Mouse (Mus musculus) retina, adult 2 months (tissue): ENCODE results near the gene Dgkz.
A peak's percentile ranks its signal among the peaks of the same experiment; 100 is the strongest.

Experiments
- DNase-seq: peaks from one replicate; pipeline ENCODE4 v3.0.0-alpha.2; 2012; ENCODE audit warnings: low read depth, low spot score

Dgkz gene

DNA sequence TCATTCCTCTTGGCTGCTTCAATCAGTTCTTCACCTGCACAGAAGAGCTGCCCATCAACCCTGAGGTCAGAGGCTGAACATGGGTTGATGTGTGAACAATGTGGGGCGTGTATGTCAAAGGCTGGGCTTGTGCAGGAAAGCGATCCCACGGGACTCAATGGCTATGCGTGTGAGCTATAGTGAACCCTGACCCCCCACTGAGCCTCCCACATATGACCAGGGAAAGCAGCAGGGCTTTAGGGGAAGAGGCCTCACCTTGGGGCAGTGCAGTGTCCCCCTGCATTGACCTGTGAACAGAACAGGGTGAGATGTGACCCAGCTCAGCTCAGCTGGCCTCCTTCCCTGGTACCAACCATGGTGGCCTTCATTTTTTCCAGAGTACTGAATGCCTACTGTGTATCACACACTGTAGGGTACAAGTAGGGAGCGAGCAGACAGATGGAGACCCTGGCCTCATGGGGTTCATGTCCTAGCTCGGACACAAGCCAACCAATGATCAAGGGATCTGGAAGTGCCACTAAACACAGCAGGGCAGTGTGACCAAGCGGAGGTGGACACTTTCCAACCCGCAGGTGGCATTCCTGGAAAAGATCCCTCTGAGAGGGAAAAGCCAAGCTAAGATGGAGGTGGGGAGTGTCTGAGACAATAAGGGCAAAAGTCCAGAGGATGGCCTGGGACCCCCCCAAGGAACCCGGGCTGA is 40.7 kb downstream of the Dgkz start:
- no peak for DNase-seq

DNA sequence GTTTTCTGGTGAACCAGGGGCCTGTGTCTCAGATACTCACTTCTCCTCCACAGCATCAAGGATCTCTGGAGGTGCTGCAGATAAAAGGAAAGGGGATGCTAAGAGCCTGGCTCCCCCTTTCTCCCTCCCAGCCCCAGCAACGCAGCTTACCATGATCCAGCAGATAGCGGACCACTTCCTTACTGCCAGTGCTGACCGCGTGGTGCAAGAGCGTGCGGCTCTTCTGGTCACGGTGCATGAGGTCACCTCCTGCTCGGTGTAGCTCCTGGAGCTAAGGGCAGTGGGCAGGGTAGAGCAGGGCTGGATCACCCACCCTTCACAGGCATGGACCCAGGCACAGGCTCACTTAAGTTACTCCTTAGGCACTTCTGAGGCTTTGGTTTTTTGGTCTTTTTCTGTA is 41.6 kb downstream of the Dgkz start:
- no peak for DNase-seq

DNA sequence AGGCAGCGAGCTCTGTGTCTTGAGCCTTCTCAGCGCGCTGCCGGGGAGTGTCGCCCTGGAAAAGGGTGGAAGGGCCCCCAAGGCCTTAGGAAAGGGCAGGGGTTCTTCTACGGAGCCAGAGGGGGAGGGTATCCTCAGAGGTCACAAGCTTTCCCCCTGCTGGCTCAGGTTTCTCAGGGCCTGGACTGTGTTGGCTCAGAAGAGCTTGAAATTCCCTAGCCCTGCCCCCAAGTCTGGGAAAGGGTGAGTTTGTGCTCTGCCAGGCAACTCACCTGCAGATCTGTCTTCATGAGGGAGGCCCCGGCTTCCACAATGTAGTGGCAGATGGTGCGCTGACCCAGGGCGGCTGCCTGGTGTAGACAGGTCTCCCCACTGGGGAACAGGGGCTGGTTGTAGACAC is 42.2 kb downstream of the Dgkz start:
- DNase-seq = no peak

DNA sequence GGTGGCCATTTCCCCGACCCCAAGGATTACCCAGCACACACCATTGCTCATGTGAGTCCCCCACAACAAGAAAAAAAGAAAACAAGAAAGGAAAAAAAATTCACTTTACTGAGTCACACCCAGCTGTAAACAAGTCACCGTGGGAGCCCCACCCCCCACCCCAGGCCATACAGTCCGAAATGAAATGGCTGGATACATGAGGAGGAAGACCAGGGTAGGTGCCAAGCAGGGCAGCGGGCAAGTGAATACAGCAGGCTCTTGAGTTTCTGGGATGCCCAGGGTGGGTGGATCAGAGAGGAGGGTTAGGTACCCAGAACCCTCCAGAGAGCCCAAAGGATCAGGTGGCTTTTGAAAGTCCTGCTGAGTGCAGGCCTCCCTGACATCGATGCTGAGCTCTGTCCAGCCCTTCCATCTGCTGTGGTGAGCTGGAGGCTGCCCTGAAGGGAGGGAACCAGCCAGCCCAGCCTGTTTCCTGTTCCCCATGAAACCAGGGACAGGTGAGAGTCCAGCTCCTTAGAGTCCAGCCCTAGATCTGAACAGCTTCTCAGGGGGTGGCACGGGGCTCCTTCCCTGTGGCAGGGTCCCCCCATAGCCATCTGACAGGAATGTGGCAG is 42.8 kb downstream of the Dgkz start:
- DNase-seq = no peak

DNA sequence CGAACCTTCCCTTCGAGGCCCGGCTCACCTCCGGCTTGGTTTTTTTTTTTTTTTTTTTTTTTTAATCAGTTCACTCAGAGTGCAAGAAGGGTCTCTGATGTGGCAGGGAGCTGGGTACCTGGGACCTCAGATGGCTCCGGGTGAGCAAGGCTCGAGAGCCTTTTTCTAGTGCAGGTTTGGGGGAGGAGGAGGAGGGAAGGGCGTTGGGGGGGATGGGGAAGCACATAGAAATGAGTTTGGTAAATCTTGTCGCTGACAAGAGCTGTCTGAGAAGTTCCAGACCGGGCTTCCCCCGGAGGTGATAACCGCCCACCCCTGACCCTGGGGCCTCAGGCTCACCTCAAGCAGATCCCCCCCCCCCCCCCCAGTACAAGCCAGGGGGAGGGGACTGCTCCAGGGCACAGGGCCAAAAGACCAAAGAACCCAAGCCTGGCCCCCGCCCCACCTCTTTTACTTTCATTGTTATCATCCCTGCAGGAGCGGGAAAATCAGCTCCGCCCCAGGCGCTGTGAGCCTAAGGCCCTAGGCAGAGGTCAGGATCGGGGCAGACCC is 43.4 kb downstream of the Dgkz start, which contains the start of gene Mdk:
Mdk (minus strand) TSS at position 138 of the 552 bp plus-strand sequence.
- no peak for DNase-seq

DNA sequence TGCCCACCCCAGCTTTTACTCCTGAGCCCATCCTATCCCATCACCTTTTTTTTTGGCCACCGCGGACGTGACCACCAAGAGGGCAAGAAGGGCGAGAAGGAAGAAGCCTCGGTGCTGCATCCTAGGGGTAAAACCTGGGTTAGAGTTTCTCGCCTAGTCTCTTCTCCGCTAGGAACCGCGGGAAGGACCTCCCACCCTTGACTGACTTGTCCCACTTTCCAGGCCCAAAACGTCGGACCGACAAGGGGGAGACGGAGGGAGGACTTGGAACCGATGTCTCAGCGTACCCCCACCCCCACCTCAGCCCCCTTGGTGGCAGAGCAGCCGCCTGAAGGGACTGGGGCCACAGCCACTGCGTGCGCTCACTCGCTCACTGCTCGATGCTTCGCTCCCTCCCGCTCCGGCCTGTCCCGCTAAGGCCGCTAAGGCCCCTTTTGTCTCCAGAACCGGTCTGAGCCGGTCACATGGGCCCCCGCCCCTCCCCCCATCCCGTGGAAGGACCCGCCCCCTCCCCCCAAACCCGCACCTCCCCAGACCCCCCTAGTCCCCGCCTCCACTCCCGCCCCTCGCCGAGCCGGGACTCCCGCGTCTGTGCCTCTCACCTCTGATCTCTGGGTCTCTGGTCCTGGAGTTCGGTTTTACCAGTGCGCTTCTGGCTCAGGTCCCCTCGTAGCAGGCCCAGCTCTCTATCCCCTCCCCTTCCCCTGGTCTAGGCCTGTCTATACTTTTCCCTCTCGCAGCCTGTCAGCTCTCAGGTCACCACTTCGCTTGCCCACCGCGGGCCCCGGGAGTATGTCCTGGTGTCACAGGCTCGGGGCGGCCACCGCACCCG is 44.1 kb downstream of the Dgkz start:
- DNase-seq = no peak

DNA sequence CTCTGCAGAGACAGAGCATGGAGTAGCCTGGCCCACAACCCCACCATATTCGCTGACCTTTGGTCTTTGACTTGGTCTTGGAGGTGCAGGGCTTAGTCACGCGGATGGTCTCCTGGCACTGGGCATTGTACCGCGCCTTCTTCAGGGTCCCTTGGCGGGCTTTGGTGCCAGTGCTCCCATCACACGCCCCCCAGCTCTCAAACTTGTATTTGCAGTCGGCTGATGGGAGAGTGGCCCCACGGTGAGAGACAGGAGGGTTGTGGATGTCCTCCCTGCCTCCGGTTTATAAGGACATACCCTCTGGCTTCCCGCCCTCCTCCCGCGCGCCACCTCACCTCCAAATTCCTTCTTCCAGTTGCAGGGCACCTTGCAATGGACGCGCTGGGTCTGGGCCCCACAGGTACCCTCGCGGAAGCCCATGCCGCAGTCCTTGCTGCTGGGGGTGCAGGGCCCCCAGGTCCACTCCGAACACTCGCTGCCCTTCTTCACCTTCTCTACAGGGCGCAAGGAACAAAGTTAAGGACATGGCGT is 44.8 kb downstream of the Dgkz start:
- DNase-seq = no peak

DNA sequence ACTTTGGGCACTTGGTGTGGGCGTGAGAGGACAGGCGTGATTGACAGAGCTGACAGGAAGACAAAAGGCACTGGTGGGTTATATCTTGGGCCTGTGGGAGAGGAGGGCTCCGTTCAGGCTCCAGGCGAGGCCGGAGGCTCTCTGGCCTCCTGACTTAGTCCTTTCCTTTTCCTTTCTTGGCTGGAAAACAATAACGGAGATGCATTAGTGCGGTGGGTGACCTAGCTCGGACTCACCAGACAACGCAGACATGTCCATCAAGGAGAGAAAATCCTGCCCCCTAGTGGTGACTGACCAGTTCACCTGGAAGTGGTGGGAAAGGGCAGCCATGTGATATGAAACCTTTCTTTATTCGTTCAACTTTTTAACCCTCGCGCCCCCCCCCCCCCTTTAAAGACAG is 45.7 kb downstream of the Dgkz start:
- no peak for DNase-seq

DNA sequence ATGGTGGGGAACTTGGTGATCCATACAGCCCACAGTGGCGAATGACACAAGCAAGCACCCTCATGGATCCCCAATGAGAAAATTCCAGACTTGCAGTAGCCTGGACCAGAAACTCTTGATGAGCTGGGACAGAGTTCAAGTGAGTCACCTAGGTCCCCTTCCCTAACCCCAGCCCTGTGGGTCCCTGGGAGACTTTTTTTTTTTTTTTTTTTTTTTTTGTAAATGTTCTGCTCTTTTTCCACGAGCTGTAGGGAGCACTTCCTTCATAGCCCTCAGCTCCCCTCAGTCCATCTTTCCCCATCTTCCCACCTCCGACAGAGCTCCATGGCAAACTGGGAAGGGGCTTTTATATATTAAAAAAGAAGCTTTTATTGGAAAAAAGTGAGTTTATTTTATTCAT is 46.2 kb downstream of the Dgkz start:
- no peak for DNase-seq

DNA sequence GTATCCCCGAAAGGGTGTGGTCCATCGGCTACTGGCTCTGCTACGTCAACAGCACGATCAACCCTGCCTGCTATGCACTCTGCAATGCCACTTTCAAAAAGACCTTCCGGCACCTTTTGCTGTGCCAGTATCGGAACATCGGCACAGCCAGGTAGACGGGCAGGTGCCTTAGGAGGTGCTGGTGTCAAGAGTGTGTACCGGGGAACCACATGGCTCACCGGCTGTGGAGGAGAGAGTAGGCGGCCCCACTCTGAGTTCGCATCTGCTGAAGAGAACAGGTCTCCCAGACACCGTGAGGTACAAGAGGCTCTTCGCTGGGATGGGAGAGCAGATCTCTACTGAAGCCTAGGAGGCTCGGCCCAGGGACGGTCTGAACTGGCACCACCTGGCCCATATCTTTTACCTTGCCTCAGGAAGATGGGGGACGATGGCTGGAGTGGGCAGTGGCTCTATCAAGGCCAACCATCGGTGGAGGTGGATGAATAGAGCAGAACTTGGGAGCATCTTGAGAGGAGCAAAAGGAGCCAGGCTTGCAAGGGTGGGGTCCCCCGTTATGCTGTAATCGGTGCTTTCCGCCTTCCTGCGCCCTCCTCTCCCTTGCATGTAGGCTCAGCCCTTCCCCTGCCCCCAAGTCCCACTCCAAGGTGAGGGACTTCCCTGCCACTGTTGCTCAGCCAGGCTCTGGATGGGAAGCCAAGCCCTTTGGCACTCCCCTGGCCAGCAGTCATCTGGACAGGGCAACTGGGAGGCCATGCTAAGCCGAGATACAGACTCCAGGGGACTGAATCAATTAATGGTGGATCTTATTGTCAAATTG is 46.9 kb downstream of the Dgkz start:
- DNase-seq = no peak

DNA sequence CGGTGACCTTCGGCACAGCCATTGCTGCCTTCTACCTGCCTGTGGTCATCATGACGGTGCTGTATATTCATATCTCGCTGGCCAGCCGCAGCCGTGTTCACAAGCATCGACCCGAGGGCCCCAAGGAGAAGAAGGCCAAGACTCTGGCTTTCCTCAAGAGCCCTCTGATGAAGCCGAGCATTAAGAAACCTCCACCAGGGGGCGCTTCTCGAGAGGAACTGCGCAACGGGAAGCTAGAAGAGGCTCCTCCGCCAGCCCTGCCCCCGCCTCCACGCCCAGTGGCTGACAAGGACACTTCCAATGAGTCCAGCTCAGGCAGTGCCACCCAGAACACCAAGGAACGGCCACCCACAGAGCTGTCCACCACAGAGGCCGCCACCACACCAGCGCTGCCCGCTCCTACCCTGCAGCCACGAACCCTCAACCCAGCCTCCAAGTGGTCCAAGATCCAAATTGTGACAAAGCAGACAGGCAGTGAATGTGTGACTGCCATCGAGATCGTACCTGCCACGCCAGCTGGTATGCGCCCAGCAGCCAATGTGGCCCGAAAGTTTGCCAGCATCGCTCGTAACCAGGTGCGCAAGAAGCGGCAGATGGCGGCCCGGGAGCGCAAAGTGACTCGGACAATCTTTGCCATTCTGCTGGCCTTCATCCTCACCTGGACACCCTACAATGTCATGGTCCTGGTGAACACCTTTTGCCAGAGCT is 47.7 kb downstream of the Dgkz start:
- no peak for DNase-seq

DNA sequence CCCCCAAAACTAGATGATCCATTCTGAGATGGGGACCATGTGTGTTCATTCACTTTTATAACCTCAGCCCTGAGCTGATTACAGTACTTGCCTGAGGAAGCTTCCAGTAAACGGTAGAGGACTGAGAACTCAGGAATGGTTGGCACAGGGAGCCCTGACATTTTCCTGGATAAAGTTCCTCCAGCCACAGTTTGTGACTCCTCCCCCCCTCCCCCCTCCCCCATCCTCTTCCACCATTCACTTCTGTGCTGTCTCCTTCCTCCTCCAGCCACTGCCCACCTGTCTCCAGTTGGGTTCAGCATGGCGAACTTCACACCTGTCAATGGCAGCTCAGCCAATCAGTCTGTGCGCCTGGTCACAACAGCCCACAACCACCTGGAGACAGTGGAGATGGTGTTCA is 48.7 kb downstream of the Dgkz start, which contains the start of gene Chrm4:
Chrm4 (plus strand) TSS at position 301 of the 400 bp plus-strand sequence.
- no peak for DNase-seq

DNA sequence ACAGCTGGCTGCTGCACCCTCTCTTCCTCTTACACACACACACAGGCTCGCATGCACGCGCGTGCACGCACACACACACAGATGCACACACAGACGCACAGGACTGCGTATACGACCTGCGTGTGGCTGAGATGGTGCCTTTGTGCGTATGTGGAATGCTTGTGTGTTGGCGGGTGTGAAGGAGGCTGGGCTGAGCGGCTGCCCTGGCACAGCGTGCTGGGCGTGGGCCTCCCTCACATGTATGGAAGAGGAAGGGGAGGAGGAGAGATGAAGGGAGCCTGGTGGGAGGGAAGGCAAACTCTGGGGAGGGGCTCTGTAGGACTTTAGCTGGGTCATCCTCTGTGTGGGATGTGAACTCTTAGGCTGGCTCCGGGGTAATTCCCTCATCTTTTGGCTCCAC is 50.2 kb downstream of the Dgkz start:
- DNase-seq = no peak

DNA sequence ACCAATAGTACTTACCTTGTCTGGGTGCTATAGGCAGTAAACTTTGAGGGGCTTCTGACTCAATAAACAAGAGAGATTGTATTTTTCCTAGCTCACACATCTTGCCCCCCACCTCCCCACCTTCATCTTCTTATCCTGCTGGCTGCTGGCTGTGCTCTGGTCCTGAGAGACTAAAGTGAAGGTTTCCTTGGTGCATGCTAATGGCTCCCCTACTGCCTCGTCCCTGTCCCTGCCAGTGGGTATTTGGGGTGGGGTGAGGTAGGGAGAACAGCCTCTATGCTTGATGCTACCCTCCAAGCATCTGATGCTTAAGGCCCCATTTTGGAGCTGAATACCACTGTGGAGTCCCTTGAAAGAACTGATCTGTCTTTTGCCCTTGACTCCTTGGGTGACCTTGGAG is 50.9 kb downstream of the Dgkz start:
- DNase-seq = no peak

DNA sequence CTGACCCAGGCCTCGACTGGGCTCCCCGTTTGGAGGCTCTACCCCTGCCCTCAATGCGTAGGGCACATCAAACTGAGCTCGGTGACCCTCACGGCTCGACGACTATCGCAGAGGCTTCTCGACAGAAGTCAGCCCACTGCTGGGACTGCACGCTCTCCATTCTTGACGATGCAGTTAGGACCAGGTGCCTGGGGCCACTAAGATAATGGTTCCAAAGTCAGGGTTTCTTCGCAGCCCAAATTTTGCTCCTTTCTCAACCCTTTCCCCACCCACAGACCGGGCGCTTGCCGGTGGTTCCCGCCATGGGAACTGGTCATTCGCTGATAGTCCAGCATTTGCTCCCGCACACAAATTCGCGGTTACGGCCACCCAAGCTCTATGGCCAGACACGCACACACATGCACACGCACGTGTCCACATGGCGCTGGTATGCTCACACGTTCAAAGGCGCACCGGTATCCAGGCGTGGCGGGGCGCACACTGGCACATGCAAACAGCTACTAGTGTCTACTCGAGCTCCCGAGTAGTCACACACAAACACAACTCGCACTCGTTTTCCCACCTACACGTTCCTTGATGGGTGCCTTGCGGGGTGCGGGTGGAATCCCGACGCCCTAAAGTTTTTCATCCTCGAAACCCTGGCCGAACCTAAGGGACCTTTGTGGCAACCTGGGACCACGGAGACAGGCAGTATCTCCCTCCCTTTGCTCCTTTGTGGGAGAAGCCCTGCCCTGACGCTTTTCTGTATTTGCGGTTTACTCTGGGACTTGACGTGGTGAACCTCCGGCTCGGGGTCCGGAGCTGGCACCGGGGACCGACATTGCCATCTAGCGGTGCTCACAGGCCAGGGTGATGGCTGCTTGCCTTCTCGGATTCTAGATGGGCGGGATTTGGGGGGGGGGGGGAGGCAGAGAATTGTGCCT is 52.0 kb downstream of the Dgkz start:
- no peak for DNase-seq

DNA sequence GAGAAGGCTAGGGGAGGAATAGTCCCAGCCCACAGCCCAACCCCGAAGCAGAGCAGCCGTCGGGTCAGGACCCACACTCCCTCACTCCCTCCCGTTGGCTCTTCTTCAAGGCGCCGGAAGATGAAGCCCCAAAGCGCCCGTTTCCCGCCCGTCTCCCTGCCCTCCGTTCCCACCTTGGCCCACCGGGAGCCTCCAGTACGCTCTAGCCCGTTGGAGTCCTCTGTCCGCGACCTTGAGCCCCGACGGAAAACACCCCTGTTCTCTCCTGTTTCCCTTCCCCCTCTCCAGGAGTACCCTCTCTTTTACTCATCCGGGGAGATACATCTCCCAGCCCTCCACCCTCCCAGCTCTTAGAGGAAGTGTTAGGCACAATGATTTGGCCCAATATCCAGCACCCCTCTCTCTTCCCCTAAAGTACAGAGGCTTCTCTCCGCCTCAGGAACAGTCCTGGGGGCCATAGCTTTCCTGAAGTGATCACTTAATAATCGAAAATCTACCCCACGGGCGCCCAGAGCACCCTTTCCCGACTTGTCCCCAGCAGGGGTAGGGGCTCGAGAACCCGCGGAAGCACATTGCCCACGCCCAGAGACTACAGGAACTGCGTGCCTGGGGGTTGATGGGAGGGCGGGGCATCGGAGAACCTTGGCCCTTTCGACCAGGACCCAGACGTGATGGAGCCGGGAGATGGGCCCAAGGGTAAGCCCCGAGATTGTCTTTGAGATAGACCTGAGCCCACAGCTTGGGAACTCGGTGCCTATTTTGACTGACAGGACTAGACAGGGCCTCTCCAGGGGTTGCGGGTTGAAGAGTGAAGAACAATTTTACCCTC is 52.9 kb downstream of the Dgkz start:
- DNase-seq = no peak

DNA sequence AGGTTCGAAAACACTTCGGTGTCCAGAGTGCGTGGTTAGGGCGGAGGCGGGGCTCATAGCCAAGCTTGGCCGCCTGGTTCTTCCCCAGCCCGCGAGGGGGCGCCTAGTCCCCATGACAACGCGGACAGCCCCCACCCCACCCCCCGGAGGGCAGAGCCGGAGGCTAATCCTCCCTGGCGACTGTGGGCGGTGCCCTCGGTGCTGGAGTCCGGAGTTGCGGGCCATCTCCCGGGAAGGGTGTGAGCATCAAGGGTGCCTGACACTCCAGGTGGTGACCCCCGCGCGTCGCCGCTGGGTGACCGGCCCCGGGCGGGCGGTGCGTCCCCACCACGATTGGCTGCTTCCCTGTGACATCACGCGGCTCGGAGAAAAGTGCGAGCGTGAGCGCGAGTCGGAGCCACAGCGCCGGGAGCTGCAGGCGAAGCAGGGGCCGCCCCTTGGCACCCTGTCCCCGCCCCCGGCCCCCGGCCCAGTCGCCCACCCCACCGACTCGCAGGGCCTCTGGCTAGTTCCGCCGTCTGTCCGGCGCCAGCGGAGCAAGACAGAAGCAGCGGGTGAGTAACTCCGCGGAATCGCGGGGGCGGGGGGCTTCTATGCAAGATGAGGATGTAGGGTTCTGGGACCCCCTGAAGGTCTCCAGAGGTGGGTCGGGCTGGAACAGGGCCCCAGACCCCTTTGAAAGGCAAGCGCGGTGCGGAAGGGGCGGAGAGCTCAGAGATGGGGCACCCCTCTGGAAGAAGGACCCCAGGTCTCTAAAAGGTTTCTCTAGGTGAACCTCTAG is 53.7 kb downstream of the Dgkz start:
- DNase-seq = peak; percentile 68
